Mouse (Mus musculus) brain, embryonic 14.5 days (tissue): ENCODE measurements around the gene Galnt15.

Source experiments
- CTCF ChIP-seq: fragments of 200-500 bp; IDR thresholded peaks from 2 replicates; pipeline ENCODE4 v1.5.1; 2012; ENCODE audit warnings: inconsistent platforms, mild to moderate bottlenecking, moderate library complexity, borderline replicate concordance; ENCODE audit not compliant: insufficient read depth, insufficient read length; ENCODE audit errors: extremely low read depth
- POLR2A ChIP-seq: fragments of 200-500 bp; IDR thresholded peaks from 2 replicates; pipeline ENCODE4 v1.6.1; 2012; ENCODE audit warnings: mild to moderate bottlenecking, inconsistent platforms, borderline replicate concordance; ENCODE audit not compliant: poor library complexity, insufficient read depth, insufficient read length, severe bottlenecking; ENCODE audit errors: extremely low read depth

DNA sequence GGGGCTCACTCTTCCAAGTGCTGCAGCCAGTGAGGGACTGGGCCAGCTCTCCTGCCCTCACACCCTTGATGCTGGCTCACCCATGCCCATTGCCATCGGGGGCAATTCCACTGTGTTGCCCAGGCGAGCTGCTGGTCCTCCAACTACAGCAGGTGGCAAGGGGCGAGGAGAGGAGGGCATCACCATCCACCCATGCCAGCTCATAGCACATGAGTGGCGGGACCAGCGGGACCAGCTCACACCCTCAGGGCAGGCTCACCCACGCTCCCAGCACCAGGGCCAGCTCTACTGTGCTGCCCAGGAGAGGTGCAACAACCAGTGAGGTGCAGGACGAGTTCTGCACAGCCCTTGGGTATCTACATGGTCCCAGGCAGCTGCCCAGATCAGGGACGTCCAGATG is 9.7 kb upstream of the Galnt15 start:
- TF ChIP-seq CTCF = no peak
- no peak for TF ChIP-seq POLR2A
